Mouse (Mus musculus) CH12.LX (cell line): ENCODE results near the gene Wnt2. TPM values are rescaled to one million over a fixed set of nuclear protein-coding genes. Genes with fewer than 3 reads are reported as not detected.

Experiments
- DNase-seq: peaks from one replicate; pipeline ENCODE4 v3.0.0-alpha.2; 2013; ENCODE audit errors: extremely low read depth
- H3K27ac ChIP-seq: 2 replicates; pipeline ENCODE4 v1.5.1; 2012; ENCODE audit warnings: low read depth, mild to moderate bottlenecking, control low read depth, moderate library complexity; ENCODE audit not compliant: insufficient read depth
- H3K27me3 ChIP-seq: replicated peaks from 2 replicates; pipeline ENCODE3; 2012; ENCODE audit warnings: inconsistent platforms
- H3K36me3 ChIP-seq, 2 experiments: replicated peaks in 1 of 2; 2 replicates each; pipeline versions ENCODE3 to v1.6.1; 2012; ENCODE audit warnings: inconsistent platforms in 1 of 2, low read length in 1 of 2, mild to moderate bottlenecking in 1 of 2, mixed read lengths in 1 of 2, moderate library complexity in 1 of 2; ENCODE audit not compliant: control insufficient read depth in 1 of 2, insufficient read depth in 1 of 2
- H3K4me1 ChIP-seq, 2 experiments: 2 replicates each; pipeline ENCODE4 v1.6.1; 2012; ENCODE audit warnings: inconsistent platforms in 1 of 2, moderate library complexity in 1 of 2; ENCODE audit not compliant: insufficient read depth in 2 of 2, control insufficient read depth in 1 of 2
- H3K4me2 ChIP-seq: 2 replicates; pipeline ENCODE4 v1.6.1; 2012; ENCODE audit warnings: low read depth, mild to moderate bottlenecking, control low read depth; ENCODE audit not compliant: poor library complexity, insufficient read depth, severe bottlenecking
- H3K4me3 ChIP-seq, 3 experiments: fragments of 150-350 bp in 1 of 3; sonication (generic) in 1 of 3; replicated peaks in 1 of 3; 2 replicates each; pipeline versions ENCODE3 to v1.5.1; 2011 to 2012; ENCODE audit warnings: low read depth in 2 of 3, low read length in 2 of 3, mild to moderate bottlenecking in 2 of 3, moderate library complexity in 2 of 3, control low read depth in 1 of 3, improper control_type of control experiment in 1 of 3, inconsistent platforms in 1 of 3, mixed read lengths in 1 of 3; ENCODE audit not compliant: poor library complexity in 1 of 3
- H3K79me2 ChIP-seq: replicated peaks from 2 replicates; pipeline ENCODE4 v1.6.1; 2012; ENCODE audit warnings: mild to moderate bottlenecking, moderate library complexity; ENCODE audit not compliant: control insufficient read depth, poor library complexity, insufficient read depth, severe bottlenecking; ENCODE audit errors: extremely low read depth
- H3K9ac ChIP-seq: 2 replicates; pipeline ENCODE4 v1.6.1; 2012; ENCODE audit warnings: low read depth, mild to moderate bottlenecking, control low read depth, moderate library complexity; ENCODE audit not compliant: insufficient read depth
- H3K9me3 ChIP-seq: replicated peaks from 2 replicates; pipeline ENCODE3; 2012; ENCODE audit warnings: low read length, inconsistent platforms, mixed read lengths
- CHD1 ChIP-seq: IDR thresholded peaks from 2 replicates; pipeline ENCODE4 v1.6.1; 2012; ENCODE audit warnings: low read depth, low read length, improper control_type of control experiment, inconsistent platforms
- CTCF ChIP-seq, 2 experiments: IDR thresholded peaks in 1 of 2; conservative IDR thresholded peaks in 1 of 2; 2 replicates each; pipeline ENCODE4 v1.5.1; 2011 to 2012; ENCODE audit warnings: low read depth in 2 of 2, low read length in 2 of 2, improper control_type of control experiment in 1 of 2, inconsistent platforms in 1 of 2, mild to moderate bottlenecking in 1 of 2, moderate library complexity in 1 of 2
- E2F4 ChIP-seq: IDR thresholded peaks from 2 replicates; pipeline ENCODE4 v1.6.1; 2011; ENCODE audit warnings: low read depth, low read length, improper control_type of control experiment; ENCODE audit not compliant: insufficient replicate concordance
- GABPA ChIP-seq: IDR thresholded peaks from 2 replicates; pipeline ENCODE4 v1.6.1; 2012; ENCODE audit warnings: low read depth, low read length, improper control_type of control experiment, inconsistent platforms; ENCODE audit not compliant: insufficient replicate concordance
- HCFC1 ChIP-seq: IDR thresholded peaks from 2 replicates; pipeline ENCODE4 v1.6.1; 2012; ENCODE audit warnings: low read depth, mild to moderate bottlenecking, inconsistent platforms, low read length, improper control_type of control experiment
- MEF2A ChIP-seq: IDR thresholded peaks from 2 replicates; pipeline ENCODE4 v1.6.1; 2014; ENCODE audit warnings: low read depth, mild to moderate bottlenecking, inconsistent platforms, low read length, improper control_type of control experiment, borderline replicate concordance
- MXI1 ChIP-seq: IDR thresholded peaks from 2 replicates; pipeline ENCODE4 v1.6.1; 2011; ENCODE audit warnings: mild to moderate bottlenecking, low read depth, low read length, improper control_type of control experiment
- NELFE ChIP-seq: IDR thresholded peaks from 2 replicates; pipeline ENCODE4 v1.6.1; 2011; ENCODE audit warnings: low read depth, low read length, improper control_type of control experiment
- NRF1 ChIP-seq: IDR thresholded peaks from 2 replicates; pipeline ENCODE4 v1.6.1; 2014; ENCODE audit warnings: low read depth, mild to moderate bottlenecking, inconsistent platforms, low read length, improper control_type of control experiment, moderate library complexity
- POLR2A ChIP-seq: IDR thresholded peaks from 2 replicates; pipeline ENCODE4 v1.6.1; 2011; ENCODE audit warnings: low read depth, mild to moderate bottlenecking, improper control_type of control experiment, low read length
- RCOR1 ChIP-seq: conservative IDR thresholded peaks from 2 replicates; pipeline ENCODE4 v1.6.1; 2012; ENCODE audit warnings: low read depth, mild to moderate bottlenecking, inconsistent platforms, low read length, improper control_type of control experiment
- SIN3A ChIP-seq: IDR thresholded peaks from 2 replicates; pipeline ENCODE4 v1.6.1; 2012; ENCODE audit warnings: low read length, improper control_type of control experiment, inconsistent platforms
- TCF12 ChIP-seq: IDR thresholded peaks from 2 replicates; pipeline ENCODE4 v1.6.1; 2014; ENCODE audit warnings: low read depth, mild to moderate bottlenecking, inconsistent platforms, low read length, improper control_type of control experiment
- UBTF ChIP-seq: IDR thresholded peaks from 2 replicates; pipeline ENCODE4 v1.6.1; 2012; ENCODE audit warnings: low read depth, mild to moderate bottlenecking, inconsistent platforms, low read length, improper control_type of control experiment, moderate library complexity
- USF1 ChIP-seq: IDR thresholded peaks from 2 replicates; pipeline ENCODE4 v1.6.1; 2014; ENCODE audit warnings: low read depth, mild to moderate bottlenecking, inconsistent platforms, low read length, improper control_type of control experiment
- ZKSCAN1 ChIP-seq: IDR thresholded peaks from 2 replicates; pipeline ENCODE4 v1.6.1; 2012; ENCODE audit warnings: low read depth, inconsistent platforms, low read length, improper control_type of control experiment, borderline replicate concordance
- ZMIZ1 ChIP-seq: IDR thresholded peaks from 2 replicates; pipeline ENCODE4 v1.6.1; 2012; ENCODE audit warnings: low read depth, mild to moderate bottlenecking, inconsistent platforms, low read length, improper control_type of control experiment
- dilution Hi-C: fragments of 300-500 bp; cut with MboI; formaldehyde crosslinking; loops from 2 replicates; pipeline ENCODE4 v1.14.3; 2020; ENCODE audit warnings: low sequenced_read_pairs; ENCODE audit not compliant: extremely low pct_unique_long_range_greater_than_20kb, extremely low pct_ligation_motif_present
- in situ Hi-C: fragments of 300-500 bp; cut with MboI; formaldehyde crosslinking; loops from 3 replicates; pipeline ENCODE4 v1.14.3; 2019; ENCODE audit warnings: low sequenced_read_pairs, low pct_ligation_motif_present, low pct_unique_long_range_greater_than_20kb, mixed read lengths
- polyA plus RNA-seq: library from polyadenylated mRNA; unstranded; fragments of >175 nt; gene quantifications from 2 replicates; pipeline ENCODE4 v1.2.1, GENCODE M21; 2012; ENCODE audit warnings: low read depth; ENCODE audit not compliant: insufficient read length
- total RNA-seq, 2 experiments: library from RNA; depleted of rRNA; stranded (reverse); fragments of 300-350 nt in 1 of 2; fragments of >200 nt in 1 of 2; gene quantifications; 2 replicates each; pipeline ENCODE4 v1.2.3; 2012 to 2014

Wnt2 gene
- total and polyA plus RNA-seq, 3 experiments = not detected

- TF ChIP-seq NELFE = no peak
- no peak for TF ChIP-seq RCOR1
- no peak for TF ChIP-seq POLR2A
- no peak for TF ChIP-seq E2F4
- dilution Hi-C loops (no loop called here), in situ Hi-C loops (no loop called here)
- H3K4me2 ChIP-seq = no peak overlapping the region
- no peak overlapping the region for H3K4me3 ChIP-seq
- H3K27ac ChIP-seq = no peak overlapping the region
- H3K9me3 ChIP-seq = no peaks in the 10 kb centered on the region
- no peaks in the 10 kb centered on the region for H3K79me2 ChIP-seq
- no peaks in the 10 kb centered on the region for H3K27me3 ChIP-seq
- peaks cover 0 to 2% of the 10 kb centered on the region in 2 experiments; a peak in 1 of 4 replicates for H3K4me1 ChIP-seq
- no peak for DNase-seq
- H3K36me3 ChIP-seq = no peaks in the 10 kb centered on the region
- no peak overlapping the region for H3K9ac ChIP-seq
Observed at GRCm38 (mm10) chr6:18032271-18032670, 1.9 kb upstream of the Wnt2 start.

GRCm38 (mm10) chr6:18031509-18032010 lies 1.2 kb upstream of the Wnt2 start:
- dilution Hi-C loops = no loop called here
- DNase-seq = no peak
- in situ Hi-C loops = no loop called here
- H3K9me3 ChIP-seq = no peaks in the 10 kb centered on the region
- no peaks in the 10 kb centered on the region for H3K27me3 ChIP-seq
- H3K4me3 ChIP-seq = no peak overlapping the region
- no peaks in the 10 kb centered on the region for H3K79me2 ChIP-seq
- H3K9ac ChIP-seq = no peak overlapping the region
- TF ChIP-seq POLR2A (no peak), GABPA (no peak), ZKSCAN1 (no peak), ZMIZ1 (no peak), HCFC1 (no peak), UBTF (no peak), RCOR1 (no peak), TCF12 (no peak), MEF2A (no peak), SIN3A (no peak), CHD1 (no peak), NRF1 (no peak), MXI1 (no peak), USF1 (no peak), CTCF (conservative IDR thresholded peaks at IDR 0.05 in 1 of 2, IDR thresholded peaks at IDR 0.05 in 1 of 2; ENCODE audit: low read depth in 2 of 2, low read length in 2 of 2) (no peak)
- H3K36me3 ChIP-seq = no peaks in the 10 kb centered on the region
- peaks cover 0 to 2% of the 10 kb centered on the region in 2 experiments; a peak in 1 of 4 replicates for H3K4me1 ChIP-seq
- 0 out of 2 replicates have a peak overlapping the region, but pooled peaks have one; percentile 8 for H3K4me2 ChIP-seq
- no peak overlapping the region for H3K27ac ChIP-seq
